Mouse (Mus musculus) limb, embryonic 11.5 days (tissue): Measurements from ENCODE around the gene Rpl13. TPM values are rescaled to one million over a fixed set of nuclear protein-coding genes. Genes with fewer than 3 reads are reported as not detected.
"Not testable (repeated sequence)": the region's sequence is repeated elsewhere in the genome, so short reads cannot be mapped to it uniquely, and the experiment has no call there.

Experiments
- ATAC-seq: fragments of 200-750 bp; cut with Nextera tagmentation; 2 replicates; pipeline ENCODE4 v1.8.0; 2017; ENCODE audit warnings: low read depth; ENCODE audit not compliant: insufficient number of reproducible peaks, low FRiP score, low TSS enrichment
- DNase-seq: peaks from one replicate; pipeline ENCODE4 v3.0.0-alpha.2; 2015; ENCODE audit warnings: low spot score
- H3K27ac ChIP-seq: fragments of 300-500 bp; sonication (generic); replicated peaks from 2 replicates; pipeline ENCODE4 v1.5.1; 2014; ENCODE audit warnings: low read depth, mild to moderate bottlenecking, low read length
- H3K27me3 ChIP-seq: fragments of 300-500 bp; sonication (generic); 2 replicates; pipeline ENCODE4 v1.6.1; 2014; ENCODE audit warnings: mild to moderate bottlenecking, low read length, mixed read lengths; ENCODE audit not compliant: control insufficient read depth, insufficient read depth
- H3K36me3 ChIP-seq: fragments of 300-500 bp; sonication (generic); 2 replicates; pipeline ENCODE4 v1.6.1; 2014; ENCODE audit warnings: mild to moderate bottlenecking, low read length, moderate library complexity, mixed read lengths; ENCODE audit not compliant: control insufficient read depth, insufficient read depth
- H3K4me1 ChIP-seq: fragments of 300-500 bp; sonication (generic); 2 replicates; pipeline ENCODE4 v1.6.1; 2014; ENCODE audit warnings: low read length, mixed read lengths; ENCODE audit not compliant: control insufficient read depth, insufficient read depth
- H3K4me2 ChIP-seq: fragments of 300-500 bp; sonication (generic); 2 replicates; pipeline ENCODE4 v1.6.1; 2014; ENCODE audit warnings: low read depth, mild to moderate bottlenecking, moderate library complexity; ENCODE audit not compliant: severe bottlenecking
- H3K4me3 ChIP-seq: fragments of 300-500 bp; sonication (generic); 2 replicates; pipeline ENCODE4 v1.5.1; 2014; ENCODE audit warnings: low read depth, low read length
- H3K9ac ChIP-seq: fragments of 300-500 bp; sonication (generic); 2 replicates; pipeline ENCODE4 v1.6.1; 2014; ENCODE audit warnings: mild to moderate bottlenecking, low read length
- H3K9me3 ChIP-seq: fragments of 300-500 bp; sonication (generic); 2 replicates; pipeline ENCODE4 v1.6.1; 2016; ENCODE audit warnings: low read length; ENCODE audit not compliant: control insufficient read depth
- WGBS: fragments of 180-500 bp; shearing (Covaris S2); extraction: QIAGEN DNeasy Blood & Tissue Kit; methylation state at CpG from one replicate; pipeline ENCODE4 v1.1.7; 2014; 5-methylcytosine and 5-hydroxymethylcytosine counted together
- polyA plus RNA-seq: library from polyadenylated mRNA; unstranded; fragments of >200 nt; fragmentation: Nextera tagmentation; extraction: Ambion mirVana; gene quantifications from 2 replicates; pipeline ENCODE4 v1.2.1, GENCODE M21; 2014

Gene Rpl13
- polyA plus RNA-seq, 1 experiment from 2014 or later = 1,655 TPM

DNA sequence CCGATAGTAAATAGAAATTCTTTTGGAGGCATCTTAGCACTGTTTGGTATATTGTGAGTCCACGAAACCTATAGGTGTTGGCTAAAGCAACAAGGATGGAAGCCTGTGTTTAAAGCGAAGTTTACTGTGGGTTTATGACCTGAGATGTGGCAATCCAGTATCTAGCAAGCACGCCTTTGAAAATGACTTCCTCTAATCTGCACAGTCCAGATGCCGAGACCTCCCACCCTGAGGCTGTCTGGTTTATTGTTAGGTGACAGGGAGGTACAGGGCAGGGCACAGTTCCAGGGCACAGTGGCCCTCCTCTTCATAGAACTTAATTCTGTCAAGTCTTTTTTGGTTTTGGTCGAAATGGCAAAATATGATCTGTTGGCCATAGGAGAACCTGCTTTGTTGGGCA, 24.9 kb upstream of the Rpl13 start:
- H3K4me1 ChIP-seq = no peaks in the 10 kb centered on the region
- H3K36me3 ChIP-seq = peaks cover 22% of the 10 kb centered on the region
- H3K9ac ChIP-seq = no peak overlapping the region
- no peak for DNase-seq
- H3K27me3 ChIP-seq = no peaks in the 10 kb centered on the region
- H3K27ac ChIP-seq = no peak overlapping the region
- no peak overlapping the region for H3K4me2 ChIP-seq
- no peaks in the 10 kb centered on the region for H3K9me3 ChIP-seq
- 86% methylated on average over 6 of the region's 6 CpGs for WGBS
- H3K4me3 ChIP-seq = no peak overlapping the region
- no peak for ATAC-seq

DNA sequence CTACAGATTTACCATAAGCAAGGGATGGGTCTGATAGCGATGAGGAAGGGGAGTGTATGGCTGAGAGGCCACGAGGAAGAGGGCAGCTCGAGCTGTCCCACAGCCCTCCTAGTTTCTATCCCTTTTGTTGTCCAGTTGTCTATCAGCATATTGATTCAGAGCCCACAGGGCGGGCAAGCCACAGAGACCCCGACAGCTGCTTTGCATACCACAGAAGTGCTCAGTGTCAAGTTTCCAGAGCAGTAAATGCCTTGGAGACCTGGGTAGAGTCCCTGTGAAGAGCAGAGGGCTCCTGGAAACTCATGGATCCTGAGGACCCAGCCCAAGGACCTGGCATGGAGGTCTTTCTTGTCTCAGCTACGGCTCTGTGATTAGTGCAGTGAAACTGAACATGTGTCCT, 19.2 kb upstream of the Rpl13 start:
- no peak overlapping the region for H3K27ac ChIP-seq
- H3K4me1 ChIP-seq = no peaks in the 10 kb centered on the region
- peaks cover 16% of the 10 kb centered on the region for H3K36me3 ChIP-seq
- H3K27me3 ChIP-seq = no peaks in the 10 kb centered on the region
- no peak overlapping the region for H3K9ac ChIP-seq
- no peak for DNase-seq
- no peak overlapping the region for H3K4me2 ChIP-seq
- WGBS = 83% methylated on average over 6 of the region's 6 CpGs
- no peak for ATAC-seq
- H3K9me3 ChIP-seq = no peaks in the 10 kb centered on the region
- H3K4me3 ChIP-seq = no peak overlapping the region

DNA sequence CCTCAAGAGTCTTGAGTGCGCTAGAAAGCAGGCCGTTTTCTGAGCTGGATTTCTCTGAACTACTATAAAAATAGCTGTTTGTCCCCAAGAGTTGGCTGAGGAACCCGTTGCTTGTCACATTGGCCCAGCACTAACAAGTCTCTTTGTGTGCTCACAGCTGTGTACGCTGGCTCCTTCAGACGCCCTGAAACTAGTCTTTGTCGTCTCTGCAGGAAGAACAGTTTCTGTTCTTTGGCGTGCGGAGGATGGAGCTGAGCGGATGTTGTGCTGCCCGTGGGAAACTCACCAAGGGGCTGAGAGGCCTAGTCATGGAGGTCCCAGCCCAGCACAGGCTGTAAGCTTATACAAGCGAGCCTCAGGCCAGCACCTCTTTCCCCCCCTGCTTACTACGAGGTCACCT, 18.5 kb upstream of the Rpl13 start:
- ATAC-seq = no peak
- H3K4me2 ChIP-seq = no peak overlapping the region
- no peak overlapping the region for H3K9ac ChIP-seq
- H3K27ac ChIP-seq = no peak overlapping the region
- 92% methylated on average over 12 of the region's 12 CpGs for WGBS
- no peaks in the 10 kb centered on the region for H3K4me1 ChIP-seq
- no peak overlapping the region for H3K4me3 ChIP-seq
- H3K27me3 ChIP-seq = no peaks in the 10 kb centered on the region
- no peaks in the 10 kb centered on the region for H3K9me3 ChIP-seq
- no peak for DNase-seq
- H3K36me3 ChIP-seq = peaks cover 16% of the 10 kb centered on the region

DNA sequence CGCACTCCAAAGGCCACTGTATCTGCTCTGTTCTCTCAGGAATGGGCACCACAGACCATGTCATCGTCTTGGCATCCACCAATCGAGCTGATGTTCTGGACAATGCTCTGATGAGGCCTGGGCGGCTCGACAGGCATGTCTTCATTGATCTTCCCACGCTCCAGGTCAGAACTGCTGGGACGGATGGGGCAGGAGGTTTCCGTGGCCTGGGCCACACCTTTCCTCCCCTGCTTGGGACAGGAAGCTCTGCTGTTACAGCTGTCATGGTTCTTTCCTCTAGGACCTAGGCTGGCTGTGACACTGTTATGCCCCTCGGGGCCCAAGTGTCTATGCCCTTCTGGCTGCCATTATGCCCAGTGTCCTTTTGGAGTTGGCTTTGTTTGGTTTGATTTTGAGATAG, 14.9 kb upstream of the Rpl13 start:
- H3K4me3 ChIP-seq = no peak overlapping the region
- 91% methylated on average over 9 of the region's 9 CpGs for WGBS
- DNase-seq (no peak), ATAC-seq (no peak)
- H3K4me2 ChIP-seq = no peak overlapping the region
- no peak overlapping the region for H3K9ac ChIP-seq
- H3K4me1 ChIP-seq = no peaks in the 10 kb centered on the region
- no peaks in the 10 kb centered on the region for H3K27me3 ChIP-seq
- H3K27ac ChIP-seq = no peak overlapping the region
- H3K9me3 ChIP-seq = no peaks in the 10 kb centered on the region
- H3K36me3 ChIP-seq = peaks cover 26% of the 10 kb centered on the region

DNA sequence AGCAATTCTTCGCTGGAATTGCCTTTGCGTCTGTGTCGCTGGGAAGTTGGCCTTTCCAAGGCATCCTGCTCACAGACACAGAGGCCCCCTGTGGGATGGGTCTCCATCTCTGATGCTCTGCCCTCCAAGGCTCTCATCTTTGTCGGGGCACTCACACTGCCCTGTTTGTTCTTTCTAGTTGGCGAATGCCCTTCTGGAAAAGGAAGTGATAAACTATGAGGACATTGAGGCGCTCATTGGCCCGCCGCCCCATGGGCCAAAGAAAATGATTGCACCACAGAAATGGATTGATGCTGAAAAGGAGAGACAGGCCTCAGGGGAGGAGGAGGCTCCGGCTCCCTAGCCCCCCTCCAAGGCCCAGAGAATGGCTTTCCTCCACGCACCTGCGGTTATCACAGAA, 4.9 kb upstream of the Rpl13 start:
- Histone ChIP-seq H3K4me2 (no peak overlapping the region), H3K9me3 (no peaks in the 10 kb centered on the region), H3K27ac (no peak overlapping the region), H3K9ac (no peak overlapping the region), H3K27me3 (no peaks in the 10 kb centered on the region), H3K4me3 (no peak overlapping the region), H3K4me1 (no peaks in the 10 kb centered on the region), H3K36me3 (peaks cover 20% of the 10 kb centered on the region)
- ATAC-seq (no peak), DNase-seq (no peak)
- WGBS = 94% methylated on average over 11 of the region's 11 CpGs

DNA sequence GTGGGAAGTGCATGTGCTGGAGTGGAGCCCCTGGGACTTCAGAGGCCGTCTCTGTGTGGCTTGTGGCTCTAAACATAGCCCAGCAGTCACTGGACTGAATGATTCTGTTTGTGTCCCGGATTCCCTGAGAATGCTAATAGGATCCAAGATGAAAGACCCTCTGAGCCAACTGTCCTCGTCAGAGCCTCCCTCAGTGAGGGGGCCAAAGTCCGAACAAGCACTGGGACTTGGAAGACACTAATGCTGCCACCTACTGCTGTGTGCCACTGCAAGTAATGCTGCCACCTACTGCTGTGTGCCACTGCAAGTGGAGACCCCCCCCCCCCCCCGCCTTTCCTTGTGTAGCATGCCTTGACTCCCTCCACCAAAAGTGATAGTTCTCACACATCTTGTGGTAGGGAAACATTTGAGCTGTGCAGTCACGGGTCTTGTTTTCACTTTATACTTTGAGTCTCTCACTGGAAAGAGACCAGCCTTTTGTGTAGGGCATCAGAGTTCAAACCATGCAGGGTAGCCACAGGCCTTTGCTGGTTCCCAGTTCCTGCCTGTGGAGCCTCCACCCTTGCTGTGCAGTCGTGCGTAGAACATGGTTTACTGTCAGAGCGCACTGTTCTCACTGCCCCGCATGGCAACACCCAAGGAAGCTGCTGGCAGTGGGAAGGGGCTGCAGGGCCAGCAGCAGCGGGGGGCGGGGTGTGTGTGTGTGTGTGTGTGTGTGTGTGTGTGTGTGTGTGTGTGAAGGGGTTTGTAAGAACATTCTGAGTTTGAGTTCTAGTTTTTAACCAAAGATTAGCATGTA, 4.2 kb upstream of the Rpl13 start:
- H3K4me2 ChIP-seq = no peak overlapping the region
- H3K27ac ChIP-seq = no peak overlapping the region
- 79% methylated on average over 11 of the region's 12 CpGs for WGBS
- no peak overlapping the region for H3K4me3 ChIP-seq
- H3K36me3 ChIP-seq = peaks cover 20% of the 10 kb centered on the region
- H3K4me1 ChIP-seq = no peaks in the 10 kb centered on the region
- H3K9me3 ChIP-seq = no peaks in the 10 kb centered on the region
- no peak overlapping the region for H3K9ac ChIP-seq
- no peaks in the 10 kb centered on the region for H3K27me3 ChIP-seq
- no peak for ATAC-seq
- no peak for DNase-seq

DNA sequence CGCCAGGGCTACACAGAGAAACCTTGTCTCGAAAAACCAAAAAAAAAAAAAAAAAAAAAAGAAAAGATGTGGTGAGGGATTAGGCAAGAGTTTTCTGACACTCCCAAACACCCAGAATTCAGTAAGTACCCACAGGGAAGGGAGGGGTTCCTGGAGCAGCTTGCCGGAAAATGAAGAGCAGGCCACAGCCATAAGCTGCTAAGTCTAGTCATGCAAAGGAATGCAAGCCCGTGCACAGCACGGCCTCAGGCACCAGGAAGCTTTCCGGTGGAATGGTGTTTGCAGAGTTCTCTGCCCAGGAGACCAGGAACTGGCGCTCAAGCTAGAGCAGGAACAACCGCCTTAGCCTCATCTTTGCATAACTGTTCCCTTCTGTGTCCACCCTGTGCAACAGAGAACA, 1.9 kb upstream of the Rpl13 start:
- Histone ChIP-seq H3K4me2 (no peak overlapping the region), H3K4me3 (no peak overlapping the region), H3K36me3 (peaks cover 22% of the 10 kb centered on the region), H3K9me3 (no peaks in the 10 kb centered on the region), H3K27ac (no peak overlapping the region), H3K4me1 (peaks cover 7% of the 10 kb centered on the region; the same call in 1 of the 2 replicates), H3K9ac (no peak overlapping the region), H3K27me3 (no peaks in the 10 kb centered on the region)
- ATAC-seq = no peak
- DNase-seq = no peak
- WGBS = 47% methylated on average over 8 of the region's 8 CpGs

DNA sequence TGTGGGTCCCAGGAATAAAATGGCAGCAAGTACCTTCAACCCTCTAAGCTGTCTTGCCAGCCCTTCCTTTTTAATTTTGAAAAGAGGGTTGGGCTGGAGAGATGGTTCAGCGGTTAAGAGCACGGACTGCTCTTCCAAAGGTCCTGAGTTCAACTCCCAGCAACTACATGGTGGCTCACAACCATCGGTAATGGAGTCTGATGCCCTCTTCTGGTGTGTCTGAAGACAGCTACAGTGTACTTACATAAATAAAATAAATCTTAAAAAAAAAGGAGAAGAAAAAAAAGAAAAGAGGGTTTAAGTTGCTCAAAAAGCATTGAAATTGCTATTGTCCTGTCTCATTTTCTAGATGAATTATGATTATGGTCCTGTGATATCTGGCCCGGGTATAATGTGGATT, 906 bp upstream of the Rpl13 start:
- Histone ChIP-seq H3K4me3 (no peak overlapping the region), H3K9ac (no peak overlapping the region)

DNA sequence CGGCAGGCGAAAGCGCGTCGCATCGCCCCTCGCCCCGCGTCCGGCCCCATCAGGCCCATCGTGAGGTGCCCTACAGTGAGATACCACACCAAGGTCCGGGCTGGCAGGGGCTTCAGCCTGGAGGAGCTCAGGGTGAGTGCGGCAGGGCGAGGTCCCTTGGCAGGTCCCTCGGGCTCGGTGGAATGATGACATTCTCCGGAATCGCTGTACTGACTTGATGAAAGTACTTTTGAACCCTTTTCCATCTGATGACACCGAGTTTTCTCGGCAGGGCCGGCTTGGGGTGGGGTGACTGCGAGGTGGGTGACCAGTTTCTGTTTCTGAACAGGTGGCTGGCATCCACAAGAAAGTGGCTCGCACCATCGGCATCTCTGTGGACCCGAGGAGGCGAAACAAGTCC, 705 bp downstream of the Rpl13 start:
- Histone ChIP-seq H3K36me3 (peaks cover 13% of the 10 kb centered on the region), H3K4me3 (peak overlapping the region; percentile 94), H3K4me2 (peak overlapping the region; percentile 59), H3K9ac (peak overlapping the region; percentile 96), H3K27ac (peak overlapping the region; percentile 93)
- WGBS = under 1% methylated on average over 15 of the region's 26 CpGs
- DNase-seq = peak; percentile 35
- not testable (repeated sequence) for ATAC-seq, H3K9me3 ChIP-seq, H3K27me3 ChIP-seq, H3K4me1 ChIP-seq

More for the DNA sequence above, 906 bp upstream of the Rpl13 start:
- DNase-seq (no peak), ATAC-seq (no peak)
- H3K9me3 ChIP-seq = no peaks in the 10 kb centered on the region
- 77% methylated on average over 4 of the region's 4 CpGs for WGBS
- H3K4me2 ChIP-seq = no peak overlapping the region
- no peak overlapping the region for H3K27ac ChIP-seq
- peaks cover 22% of the 10 kb centered on the region for H3K36me3 ChIP-seq
- H3K4me1 ChIP-seq = peaks cover 7% of the 10 kb centered on the region; the same call in 1 of the 2 replicates
- H3K27me3 ChIP-seq = no peaks in the 10 kb centered on the region
